Mouse (Mus musculus) mouse embryonic stem cell (cell line): ENCODE measurements around the gene Ywhag.

Source experiments
- in situ Hi-C, 2 experiments: fragments of 300-500 bp; cut with MboI; formaldehyde crosslinking; loops; 1 replicate in 1 of 2; 3 replicates in 1 of 2; pipeline ENCODE4 v1.14.3; 2019 to 2020; ENCODE audit warnings: low sequenced_read_pairs in 2 of 2, low pct_unique_long_range_greater_than_20kb in 1 of 2, mixed read lengths in 1 of 2; ENCODE audit not compliant: unreplicated experiment in 1 of 2

The Ywhag gene

DNA sequence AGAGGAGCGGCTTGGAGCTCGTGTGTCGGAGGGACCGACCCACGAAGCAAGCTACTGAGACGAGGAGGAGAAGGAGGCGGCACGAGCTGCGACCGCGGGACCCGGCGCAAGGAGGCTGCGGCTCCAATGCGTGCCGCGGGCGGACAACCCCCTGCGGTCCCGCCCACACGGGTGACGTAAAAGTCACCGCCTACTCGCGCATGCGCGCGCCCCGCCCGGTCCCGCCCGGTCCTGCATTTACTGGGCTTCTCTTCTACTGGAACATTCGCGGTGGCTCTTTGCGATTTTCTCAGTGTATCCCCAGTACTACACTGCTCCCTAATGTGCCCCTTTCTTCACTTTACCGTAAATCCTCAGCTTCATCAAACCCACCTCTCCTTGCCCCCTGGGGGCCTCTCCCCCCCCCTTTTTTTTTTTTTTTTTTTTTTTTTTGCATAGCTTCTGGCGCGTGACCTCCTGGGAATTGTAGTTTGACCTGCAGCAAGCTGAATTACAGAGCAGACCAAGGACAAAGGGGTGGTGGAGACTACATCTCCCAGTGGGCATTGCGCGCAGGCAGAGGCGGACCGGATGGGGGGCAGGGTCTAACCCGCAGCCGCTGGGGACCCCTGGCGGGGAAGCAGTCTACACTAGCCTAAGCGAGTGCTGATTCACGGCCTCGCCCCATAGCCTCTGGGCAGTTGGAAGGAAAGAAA is at the start of gene Ywhag:
Ywhag (minus strand) TSS at position 136 of the 695 bp plus-strand sequence.
- in situ Hi-C loops, result loop anchor here in 1 of 2 experiments (5.0 kb wide), 1 partner anchor 38 kb away; the partner anchor contains the start of gene Ssc4d

DNA sequence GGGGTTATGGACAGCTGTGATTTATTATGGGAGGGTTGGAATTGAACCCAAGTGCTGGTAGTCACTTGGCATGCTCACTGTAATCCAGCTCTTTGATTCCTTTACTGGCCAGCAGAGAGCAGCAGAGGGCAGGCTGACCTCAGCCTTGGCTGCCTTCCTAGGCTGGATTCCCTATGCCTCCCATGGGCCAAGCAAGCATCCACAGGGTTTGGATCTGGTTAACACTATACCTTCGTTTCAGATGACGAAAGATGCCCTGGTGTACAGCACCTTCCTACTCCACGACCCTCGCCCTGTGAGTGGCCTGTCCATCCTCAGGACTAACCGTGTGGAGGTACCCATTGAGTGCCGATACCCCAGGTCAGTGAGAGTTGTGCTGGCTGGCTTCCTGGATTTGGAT is 48.0 kb upstream of the Ywhag start:
- in situ Hi-C loops, result loop anchor here in 1 of 2 experiments (5.0 kb wide), 1 partner anchor 55 kb away; the partner anchor contains the start of gene Upk3b

DNA sequence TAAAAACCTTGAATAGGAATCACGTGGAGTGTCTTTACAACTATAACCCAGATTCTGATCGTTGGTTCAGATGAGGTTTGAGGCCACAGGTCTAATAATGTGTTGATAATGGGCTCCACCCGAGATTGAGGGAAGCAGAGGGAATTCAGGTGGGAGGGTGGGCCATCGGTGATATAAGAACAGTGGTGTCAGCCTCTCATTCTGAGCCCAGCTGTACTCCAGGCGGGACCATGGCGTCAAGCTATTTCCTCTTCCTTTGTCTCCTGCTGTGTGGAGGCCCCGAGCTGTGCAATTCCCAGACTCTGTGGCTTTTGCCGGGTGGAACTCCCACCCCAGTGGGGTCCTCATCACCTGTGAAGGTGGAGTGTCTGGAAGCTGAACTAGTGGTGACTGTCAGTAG is 45.5 kb upstream of the Ywhag start, which contains the start of gene Zp3:
Zp3 (plus strand) TSS at position 196 of the 400 bp plus-strand sequence.
- in situ Hi-C loops, result loop anchor here in 1 of 2 experiments (5.0 kb wide), 1 partner anchor 57 kb away; the partner anchor contains the start of gene Upk3b

DNA sequence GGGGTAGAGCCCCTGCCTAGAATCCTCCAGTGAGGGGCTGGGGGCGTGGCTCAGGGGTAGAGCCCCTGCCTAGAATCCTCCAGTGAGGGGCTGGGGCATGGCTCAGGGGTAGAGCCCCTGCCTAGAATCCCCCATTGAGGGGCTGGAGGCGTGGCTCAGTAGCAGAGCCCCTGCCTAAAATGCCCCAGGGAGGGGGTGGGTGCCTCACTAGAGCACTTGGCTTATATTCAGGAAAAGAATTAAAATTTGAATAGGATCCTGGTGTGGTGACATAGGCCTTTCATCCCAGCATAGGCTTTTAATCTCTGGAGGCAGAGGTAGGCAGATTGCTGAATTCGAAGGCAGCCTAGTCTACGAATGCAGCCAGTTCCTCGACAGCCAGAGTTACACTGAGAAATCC is 45.0 kb upstream of the Ywhag start:
- in situ Hi-C loops, result no loop called here

DNA sequence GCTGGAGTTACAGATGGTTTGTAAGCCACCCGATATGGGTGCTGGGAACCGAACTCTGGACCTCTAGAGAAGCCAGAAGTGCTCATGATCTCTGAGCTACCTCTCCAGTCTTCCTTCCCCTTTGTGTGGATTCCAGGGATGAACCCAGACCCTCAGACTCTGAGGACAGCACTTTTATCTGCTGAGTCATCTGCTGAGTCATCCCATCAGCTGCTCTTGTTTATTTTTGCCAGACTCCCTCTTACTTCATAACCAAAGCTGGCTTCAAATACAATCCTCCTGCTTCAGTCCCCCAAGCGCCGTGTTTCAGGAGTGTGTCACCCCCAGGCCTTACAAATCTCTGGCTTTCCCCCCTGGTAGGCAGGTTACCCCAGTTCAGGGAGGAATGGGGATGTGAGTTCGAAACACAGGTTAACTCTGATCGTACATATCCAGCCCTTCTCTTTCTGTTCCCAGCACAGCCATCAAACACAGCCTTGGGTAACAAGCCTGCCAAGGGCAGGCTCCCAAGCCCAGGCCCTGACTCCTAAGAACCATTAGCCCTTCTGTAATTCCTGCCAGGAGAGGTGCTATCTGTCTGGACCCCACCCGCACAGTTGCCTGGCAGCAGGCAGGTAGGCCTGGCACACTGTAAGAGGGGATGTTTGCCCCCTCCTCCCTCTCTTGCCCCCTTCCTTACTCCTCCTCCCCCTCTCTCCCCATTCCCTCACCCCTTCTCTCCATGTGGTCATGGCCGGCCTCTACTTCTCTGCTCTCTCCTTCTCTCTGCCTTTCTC is 41.7 kb upstream of the Ywhag start:
- in situ Hi-C loops, result no loop called here

DNA sequence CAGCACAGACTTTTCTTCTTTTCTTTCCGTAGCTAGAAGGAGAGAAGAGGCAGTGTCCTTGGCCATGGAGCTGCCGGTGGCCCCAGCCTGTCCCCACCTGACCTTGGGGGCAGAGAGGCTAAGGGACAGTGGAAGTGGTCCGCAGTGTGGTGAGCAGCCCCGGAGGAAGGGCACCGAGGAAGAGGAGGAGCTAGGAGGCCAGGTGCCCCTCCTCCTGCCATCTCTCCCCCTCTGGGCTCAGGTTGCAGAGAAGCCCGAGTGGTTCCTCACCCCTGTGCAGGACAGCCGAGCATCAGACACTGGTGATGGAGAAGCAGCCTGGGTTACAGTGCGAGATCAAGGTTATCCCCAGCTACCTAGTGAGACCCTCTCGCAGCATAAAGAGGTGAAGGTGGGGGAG is 39.9 kb upstream of the Ywhag start, which contains the start of gene Ssc4d:
Ssc4d (minus strand) TSS at position 167 of the 400 bp plus-strand sequence.
- in situ Hi-C loops, result loop anchor here in 1 of 2 experiments (5.0 kb wide), 2 partner anchors 37 to 83 kb away; no protein-coding TSS in a partner anchor

DNA sequence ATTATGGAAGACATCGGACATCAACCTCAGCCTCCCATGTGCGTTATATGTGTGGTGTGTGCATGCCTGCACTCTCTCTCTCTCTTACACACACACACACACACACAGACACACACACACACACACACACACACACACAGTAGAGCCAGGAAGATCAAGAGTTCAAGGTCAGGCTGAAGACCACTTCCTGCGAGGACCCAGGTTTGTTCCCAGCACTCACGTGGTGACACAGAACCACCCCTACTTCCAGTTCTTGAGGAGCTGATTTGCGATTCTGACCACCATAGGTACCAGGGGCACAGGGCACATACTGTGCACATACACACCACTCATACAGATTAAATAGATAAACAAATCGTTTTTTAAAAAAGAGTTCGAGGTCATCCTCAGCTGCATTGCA is 37.5 kb upstream of the Ywhag start:
- in situ Hi-C loops, result loop anchor here in 1 of 2 experiments (5.0 kb wide), 2 partner anchors 35 to 85 kb away; no protein-coding TSS in a partner anchor

DNA sequence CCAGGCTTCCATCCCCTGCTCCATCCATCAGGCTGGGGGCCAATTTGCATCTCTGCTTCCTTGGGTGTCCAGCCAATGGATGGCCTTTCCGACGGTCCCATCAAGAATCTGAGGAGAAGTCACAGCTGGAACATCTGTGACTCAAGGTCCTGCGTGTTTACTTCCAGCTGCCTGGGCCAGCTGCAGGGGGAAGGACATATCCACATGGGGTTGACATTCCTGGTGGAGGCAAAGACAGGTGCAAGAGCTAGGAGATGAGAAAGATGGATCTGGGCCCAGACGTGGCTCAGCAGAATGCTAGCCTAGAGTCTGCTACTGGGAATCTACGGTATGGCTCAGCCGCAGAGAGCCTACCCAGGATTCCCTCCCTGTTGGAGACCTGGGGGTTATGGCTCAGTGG is 35.8 kb upstream of the Ywhag start:
- in situ Hi-C loops, result loop anchor here in 1 of 2 experiments (5.0 kb wide), 2 partner anchors 33 to 87 kb away; no protein-coding TSS in a partner anchor

DNA sequence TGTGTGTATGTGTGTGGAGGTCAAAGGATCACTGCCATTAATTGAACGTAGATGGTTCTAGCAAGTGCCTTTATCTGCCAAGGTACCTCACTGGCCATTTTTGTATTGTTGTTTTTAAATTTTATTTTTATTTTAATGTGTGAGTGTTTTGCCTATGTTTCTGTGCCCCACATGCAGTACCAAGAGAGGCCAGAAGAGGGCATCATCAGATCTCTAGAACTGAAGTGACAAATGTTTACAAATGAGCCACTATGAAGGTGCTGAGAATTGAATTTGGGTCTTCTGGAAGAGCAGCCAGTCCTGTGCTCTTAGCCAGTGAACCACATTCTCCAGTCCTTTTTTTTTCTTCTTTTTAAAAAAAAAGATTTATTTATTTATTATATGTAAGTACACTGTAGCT is 34.4 kb upstream of the Ywhag start:
- in situ Hi-C loops, result no loop called here

DNA sequence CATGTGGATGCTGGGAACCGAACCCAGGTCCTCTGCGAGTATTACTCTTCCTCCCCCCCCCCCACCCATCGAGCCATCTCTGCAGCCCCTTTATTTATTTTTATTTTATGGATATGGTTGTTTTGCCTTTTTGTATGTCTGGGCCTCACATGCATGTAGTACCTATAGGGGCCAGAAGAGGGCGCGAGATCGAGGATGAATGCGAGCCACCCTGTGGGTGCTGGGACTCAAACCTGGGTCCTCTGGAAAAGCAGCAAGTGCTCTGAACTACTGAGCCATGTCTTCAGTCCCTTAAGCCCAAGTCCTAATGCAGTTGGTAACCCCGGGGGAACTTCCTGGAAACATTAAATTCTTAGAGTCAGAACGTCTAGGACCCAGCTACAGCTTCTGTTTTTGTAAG is 32.5 kb upstream of the Ywhag start:
- in situ Hi-C loops, result no loop called here

DNA sequence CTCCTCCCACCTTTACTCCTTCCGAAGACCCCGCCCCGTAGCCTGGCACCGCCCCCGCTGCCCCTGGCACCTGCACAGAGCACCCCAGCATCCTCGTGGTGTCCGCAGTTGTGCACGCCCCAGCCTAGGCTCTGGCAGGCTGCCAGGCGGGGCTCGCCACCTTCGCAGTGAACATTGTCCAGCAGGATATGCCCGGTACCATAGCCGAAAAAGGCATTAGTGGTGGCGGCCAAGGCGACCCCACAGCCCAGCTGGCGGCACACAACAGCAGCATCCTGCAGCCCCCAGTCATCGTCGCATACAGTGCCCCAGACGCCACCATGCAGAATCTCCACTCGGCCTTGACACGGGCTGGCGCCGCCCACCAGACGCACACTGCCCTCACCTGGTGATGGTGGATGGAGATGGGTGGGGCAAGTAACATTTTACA is 31.1 kb upstream of the Ywhag start:
- in situ Hi-C loops, result no loop called here

DNA sequence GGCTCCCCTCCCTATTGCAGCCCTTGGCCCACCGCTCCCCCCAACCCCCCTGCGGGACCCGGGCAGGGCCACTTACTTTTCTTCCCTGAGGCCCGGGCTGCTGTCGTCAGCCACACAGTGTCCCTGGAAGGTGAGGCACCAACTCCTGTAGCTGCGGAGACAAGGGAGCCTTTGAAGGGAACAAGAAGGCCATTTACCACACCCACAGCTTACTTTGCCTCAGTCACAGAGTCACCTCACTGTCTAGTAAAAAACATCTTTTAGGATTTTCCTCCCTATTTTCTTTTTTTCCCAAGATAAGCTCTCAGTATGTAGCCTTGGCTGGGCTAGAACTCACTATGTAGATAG is 28.8 kb upstream of the Ywhag start:
- in situ Hi-C loops, result no loop called here

DNA sequence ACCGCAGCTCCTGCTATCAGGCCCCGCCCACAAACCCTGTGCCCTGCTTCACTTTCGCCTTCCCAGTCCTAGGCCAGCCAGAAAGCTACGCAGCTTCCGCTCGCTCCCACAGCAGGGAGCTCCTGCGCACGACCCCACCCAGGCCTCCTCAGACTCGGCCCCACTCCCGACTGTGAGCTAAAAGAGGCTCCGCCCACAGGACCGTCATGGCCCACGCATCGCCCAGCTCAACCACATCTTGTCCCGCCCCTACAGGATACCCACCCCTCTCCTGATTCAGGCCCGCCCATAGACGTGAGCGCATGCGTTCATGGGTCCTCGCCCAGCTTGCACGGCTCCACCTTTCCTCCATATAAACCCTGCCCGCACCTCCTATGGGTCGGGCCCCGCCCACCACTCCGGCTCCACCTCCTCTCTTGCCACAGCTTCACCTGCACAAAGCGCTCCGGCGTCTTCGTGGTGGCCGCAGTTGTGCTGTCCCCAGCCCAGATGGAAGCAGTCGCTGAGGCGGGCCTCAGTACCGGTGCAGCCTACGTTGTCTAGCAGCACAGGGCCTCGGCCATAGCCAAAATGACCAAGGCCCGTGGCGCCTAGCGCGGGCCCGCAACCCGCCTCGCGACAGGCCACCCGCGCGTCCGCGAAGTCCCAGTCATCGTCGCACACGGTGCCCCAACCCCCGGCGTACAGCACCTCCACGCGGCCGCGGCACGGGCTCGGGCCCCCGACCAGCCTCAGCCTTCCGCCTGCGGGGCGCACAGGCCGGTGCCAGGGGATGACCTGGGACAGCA is 28.3 kb upstream of the Ywhag start:
- in situ Hi-C loops, result no loop called here

DNA sequence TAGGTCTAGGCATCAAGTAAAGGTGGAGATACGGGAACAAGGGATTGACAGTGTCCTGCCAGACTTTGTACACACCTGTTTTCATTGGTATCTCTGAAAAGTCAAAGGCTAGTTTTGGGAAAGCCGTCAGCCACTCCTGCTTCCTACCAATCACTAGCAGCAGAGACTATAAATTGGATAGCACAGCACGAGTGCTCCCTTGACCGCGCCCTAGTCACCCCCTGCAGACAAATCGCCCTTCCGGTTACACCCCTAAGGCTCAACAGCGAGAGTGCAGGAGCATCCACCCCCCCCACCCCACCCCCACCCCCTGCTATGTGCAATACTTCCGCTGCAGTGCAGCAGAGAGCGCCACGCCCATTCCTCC is 27.7 kb upstream of the Ywhag start:
- in situ Hi-C loops, result no loop called here

DNA sequence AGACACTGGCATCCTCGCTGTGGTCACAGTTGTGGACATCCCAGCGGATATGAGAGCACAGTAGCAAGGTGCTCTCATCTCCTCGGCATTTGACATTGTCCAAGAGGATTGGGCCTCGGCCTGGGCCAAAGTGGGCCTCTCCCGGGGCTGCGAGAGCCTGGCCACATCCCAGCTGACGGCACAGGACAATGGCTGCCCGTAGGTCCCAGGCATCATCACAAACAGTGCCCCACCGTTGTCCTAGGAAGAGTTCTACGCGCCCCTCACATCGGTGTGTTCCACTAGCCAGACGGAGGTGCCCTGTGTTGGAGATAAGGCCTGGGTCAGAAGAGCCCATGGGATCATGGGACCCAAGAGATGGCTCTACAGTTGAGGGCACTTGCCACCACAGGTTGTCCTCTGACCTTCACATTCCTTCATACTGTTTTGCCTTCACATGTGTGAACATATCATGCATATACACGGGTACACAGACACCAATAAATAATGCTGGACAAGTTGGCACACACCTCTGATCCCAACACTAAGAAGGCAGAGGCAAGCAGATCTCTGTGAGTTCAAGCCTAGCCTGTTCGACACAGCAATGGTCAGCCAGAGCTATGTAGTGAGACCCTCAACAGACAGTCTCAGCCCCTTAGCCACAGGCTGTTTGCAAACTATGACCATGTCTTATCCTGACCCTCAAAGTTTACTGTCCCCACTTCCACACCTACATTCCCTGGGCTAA is 26.7 kb upstream of the Ywhag start:
- in situ Hi-C loops, result no loop called here

DNA sequence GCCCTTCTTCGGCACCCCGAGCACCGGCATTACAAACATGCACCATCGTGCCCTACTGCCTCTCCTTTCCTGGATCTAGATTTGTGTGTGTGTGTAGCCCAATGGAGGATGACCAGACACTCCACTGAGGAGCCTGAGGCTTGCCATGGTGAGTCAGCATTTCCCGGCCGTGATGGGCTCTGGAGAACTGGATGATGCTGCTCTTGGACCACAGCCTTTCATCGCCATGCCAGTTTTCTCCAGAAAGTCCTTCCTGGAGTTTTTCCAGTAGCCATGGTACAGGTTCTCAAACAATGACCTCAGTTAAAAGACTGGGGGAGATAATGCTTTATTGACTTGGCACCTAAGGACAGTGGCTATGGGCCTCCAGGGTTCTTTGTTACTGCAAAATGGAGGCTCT is 25.5 kb upstream of the Ywhag start:
- in situ Hi-C loops, result no loop called here

DNA sequence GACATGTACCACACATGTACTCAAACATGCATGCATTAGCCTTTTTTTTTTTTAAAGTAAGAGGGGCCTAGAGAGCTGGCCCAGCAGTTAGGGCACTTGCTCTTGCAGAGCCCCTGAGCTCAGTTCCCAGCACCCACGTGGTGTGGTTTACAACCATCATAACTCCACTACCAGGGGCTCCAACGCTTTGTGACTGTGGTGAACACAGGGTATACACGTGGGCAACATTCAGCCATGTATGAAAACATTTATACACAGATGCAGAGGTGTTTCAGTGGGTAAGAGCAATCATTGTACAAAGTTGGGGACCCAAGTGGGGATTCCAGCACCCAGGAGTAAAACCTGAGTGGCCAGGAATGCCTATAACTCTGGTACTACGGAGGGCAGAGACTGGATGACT is 24.0 kb upstream of the Ywhag start:
- in situ Hi-C loops, result no loop called here
